8 mouse cellular contexts compared by ENCODE assay signal in genomic region chr1:152090018-152090553, GRCm38 (mm10). TPM values are rescaled to one million over a fixed set of nuclear protein-coding genes. Genes with fewer than 3 reads are reported as not detected.
DNase-seq lines count a peak whose midpoint lies in the region; ATAC-seq and TF ChIP-seq lines count a peak whose summit lies in the region.

Gene 1700025G04Rik, minus strand, starts transcription at chr1:152090125.

- DNase-seq in adrenal gland, adult 8-10 months, result peak; percentile 83
- peak; percentile 94 for DNase-seq in embryo, embryonic 11 days
- DNase-seq in limb, embryonic 10.5 days (ENCODE audit: low spot score), result peak; percentile 87
- peak; percentile 97 for DNase-seq in midbrain, embryonic 11.5 days (ENCODE audit: low spot score, missing footprints)
- peak; percentile 75 for DNase-seq in skeletal muscle tissue, adult 2 months (ENCODE audit: low read depth, low spot score)
- peak; percentile 87 for DNase-seq in yolk sac, embryonic 10.5 days (ENCODE audit: low spot score)

- no peaks in the 10 kb centered on the region for H3K36me3 ChIP-seq in intestine, postnatal 0 days (ENCODE audit: control insufficient read depth, insufficient read depth)
- no peaks in the 10 kb centered on the region for H3K36me3 ChIP-seq in limb, embryonic 10.5 days
- H3K36me3 ChIP-seq in midbrain, embryonic 11.5 days (ENCODE audit: control insufficient read depth, insufficient read depth, low read length), result no peaks in the 10 kb centered on the region

- ATAC-seq in granulocyte monocyte progenitor cell, adult 5-6 weeks (replicated peaks; ENCODE audit: poor library complexity, severe bottlenecking), result peak; percentile 85
- peak; percentile 90 for ATAC-seq in intestine, postnatal 0 days
- peak; percentile 92 for ATAC-seq in midbrain, embryonic 11.5 days (ENCODE audit: low FRiP score)

- peak within 1 kb of the TSS; percentile 93 for H3K4me3 ChIP-seq in intestine, postnatal 0 days (ENCODE audit: low read depth, low read length)
- H3K4me3 ChIP-seq in limb, embryonic 10.5 days, result peak within 1 kb of the TSS; percentile 75
- peak within 1 kb of the TSS; percentile 91 for H3K4me3 ChIP-seq in midbrain, embryonic 11.5 days (ENCODE audit: low read depth, low read length)

- H3K4me2 ChIP-seq in intestine, postnatal 0 days (replicated peaks; ENCODE audit: low read depth), result peak within 1 kb of the TSS; percentile 97
- peak within 1 kb of the TSS; percentile 77 for H3K4me2 ChIP-seq in midbrain, embryonic 11.5 days

- peak within 1 kb of the TSS; percentile 83 for H3K27ac ChIP-seq in intestine, postnatal 0 days (ENCODE audit: low read depth, low read length)
- H3K27ac ChIP-seq in limb, embryonic 10.5 days, result peak within 1 kb of the TSS; percentile 93
- peak within 1 kb of the TSS; percentile 94 for H3K27ac ChIP-seq in midbrain, embryonic 11.5 days (ENCODE audit: low read depth, low read length)

- peak within 1 kb of the TSS; percentile 60 for H3K9ac ChIP-seq in intestine, postnatal 0 days (ENCODE audit: low read depth, low read length)
- H3K9ac ChIP-seq in midbrain, embryonic 11.5 days (ENCODE audit: low read length), result peak within 1 kb of the TSS; percentile 93

- H3K4me1 ChIP-seq in intestine, postnatal 0 days (replicated peaks; ENCODE audit: control insufficient read depth, insufficient read depth, low read length), result peaks cover 5% of the 10 kb centered on the region; the same call in 1 of the 2 replicates
- peaks cover 43% of the 10 kb centered on the region for H3K4me1 ChIP-seq in limb, embryonic 10.5 days
- peaks cover 28% of the 10 kb centered on the region for H3K4me1 ChIP-seq in midbrain, embryonic 11.5 days (ENCODE audit: control insufficient read depth, insufficient read depth, low read length)

- H3K27me3 ChIP-seq in intestine, postnatal 0 days (replicated peaks; ENCODE audit: control insufficient read depth, insufficient read depth, low read length), result no peaks in the 10 kb centered on the region
- H3K27me3 ChIP-seq in limb, embryonic 10.5 days (ENCODE audit: low read depth, poor library complexity, severe bottlenecking), result peaks cover 15% of the 10 kb centered on the region; the same call in 1 of the 2 replicates
- H3K27me3 ChIP-seq in midbrain, embryonic 11.5 days (ENCODE audit: control insufficient read depth, insufficient read depth, low read length), result no peaks in the 10 kb centered on the region

- 0% methylated on average over 47 of the region's 66 CpGs for WGBS in intestine, postnatal 0 days
- under 1% methylated on average over 51 of the region's 66 CpGs for WGBS in limb, embryonic 10.5 days
- WGBS in midbrain, embryonic 11.5 days, result under 1% methylated on average over 44 of the region's 66 CpGs

- no peak for TF ChIP-seq CTCF in intestine, postnatal 0 days (IDR thresholded peaks at IDR 0.05; ENCODE audit: low read depth)

- no peaks in the 10 kb centered on the region for H3K9me3 ChIP-seq in intestine, postnatal 0 days (ENCODE audit: control insufficient read depth)
- no peaks in the 10 kb centered on the region for H3K9me3 ChIP-seq in limb, embryonic 10.5 days (replicated peaks)
- no peaks in the 10 kb centered on the region for H3K9me3 ChIP-seq in midbrain, embryonic 11.5 days (ENCODE audit: control insufficient read depth, low read length)

RNA-seq across cellular contexts. Expression of gene 1700025G04Rik, which starts in this region (rescaled TPM):
- total RNA-seq in adrenal gland, adult 8-10 months (2022), result 10 to 100 TPM; 49.0 to 83.7 (median 64.8) TPM
- total RNA-seq in granulocyte monocyte progenitor cell, adult 5-6 weeks (2014; fragmentation: Nextera tagmentation), result 26.0 and 28.4 TPM in 2 replicates
- total RNA-seq in granulocyte monocyte progenitor cell, adult 5-6 weeks (2017), result 13.7 and 21.8 TPM in 2 replicates
- polyA plus RNA-seq in intestine, postnatal 0 days (2015; fragmentation: Nextera tagmentation; extraction: Ambion mirVana), result 25.6 and 25.8 TPM in 2 replicates
- 11.7 and 13.8 TPM in 2 replicates for polyA plus RNA-seq in limb, embryonic 10.5 days (2016; fragmentation: Nextera tagmentation; extraction: Ambion mirVana)
- polyA plus RNA-seq in midbrain, embryonic 11.5 days (2014; fragmentation: Nextera tagmentation; extraction: Ambion mirVana), result 32.4 and 35.2 TPM in 2 replicates

Comparison
In these comparisons a context has a peak if more than half of its experiments do, and no peak if none do; other contexts are left out.
1. Peak in every context shown above with its lines: DNase-seq, ATAC-seq, H3K4me3 ChIP-seq and H3K27ac ChIP-seq.